Mouse (Mus musculus): ENCODE results near the gene Snx15. TPM values are rescaled to one million over a fixed set of nuclear protein-coding genes. Genes with fewer than 3 reads are reported as not detected.
"Not testable (repeated sequence)": the region's sequence is repeated elsewhere in the genome, so short reads cannot be mapped to it uniquely, and the experiment has no call there.

Snx15 gene
- polyA plus RNA-seq, 1 experiment from 2014 or later, result 25.0 TPM

DNA sequence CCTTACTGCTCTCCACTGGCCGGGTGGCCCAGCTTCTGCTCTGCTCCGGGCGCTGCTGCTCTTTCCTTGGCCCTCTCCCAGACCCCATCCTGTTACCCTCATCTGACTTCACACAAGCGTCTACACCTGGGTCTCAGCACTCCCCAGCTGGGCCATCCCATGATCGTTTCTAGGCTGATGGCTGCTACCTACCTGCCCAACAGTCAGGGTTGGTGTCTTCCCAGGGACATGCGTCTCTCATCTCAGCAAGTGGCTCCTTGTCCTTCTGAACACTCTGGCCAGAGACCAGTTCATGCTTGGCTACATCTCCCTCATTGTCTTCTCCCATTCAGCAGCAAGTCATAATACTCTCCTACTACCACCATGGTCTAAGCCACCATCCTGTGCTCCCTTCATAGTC lies 11.6 kb upstream of the Snx15 start:
- Histone ChIP-seq H3K4me1 (replicated peaks; ENCODE audit: control insufficient read depth, insufficient read depth) (no peaks in the 10 kb centered on the region), H3K36me3 (ENCODE audit: control insufficient read depth, insufficient read depth, low read length) (peaks cover 5% of the 10 kb centered on the region; the same call in 1 of the 2 replicates), H3K4me3 (ENCODE audit: low read depth, low read length) (peak overlapping the region; percentile 66; the same call in 1 of the 2 replicates), H3K4me2 (replicated peaks; ENCODE audit: low read depth) (peak overlapping the region; percentile 91; the same call in 1 of the 2 replicates), H3K27me3 (ENCODE audit: control insufficient read depth, insufficient read depth, low read length) (no peaks in the 10 kb centered on the region), H3K9ac (ENCODE audit: low read length) (peak overlapping the region; percentile 86; the same call in 1 of the 2 replicates), H3K9me3 (ENCODE audit: control insufficient read depth, low read length) (no peaks in the 10 kb centered on the region), H3K27ac (replicated peaks) (no peak overlapping the region)
- no peak for TF ChIP-seq CTCF (IDR thresholded peaks at IDR 0.05; ENCODE audit: low read depth)
- TF ChIP-seq EP300 (optimal IDR thresholded peaks at IDR 0.05), result no peak
- 91% methylated on average over 6 of the region's 6 CpGs for WGBS
- ATAC-seq (ENCODE audit: low FRiP score, low TSS enrichment) (no peak), DNase-seq (ENCODE audit: low spot score) (no peak)

DNA sequence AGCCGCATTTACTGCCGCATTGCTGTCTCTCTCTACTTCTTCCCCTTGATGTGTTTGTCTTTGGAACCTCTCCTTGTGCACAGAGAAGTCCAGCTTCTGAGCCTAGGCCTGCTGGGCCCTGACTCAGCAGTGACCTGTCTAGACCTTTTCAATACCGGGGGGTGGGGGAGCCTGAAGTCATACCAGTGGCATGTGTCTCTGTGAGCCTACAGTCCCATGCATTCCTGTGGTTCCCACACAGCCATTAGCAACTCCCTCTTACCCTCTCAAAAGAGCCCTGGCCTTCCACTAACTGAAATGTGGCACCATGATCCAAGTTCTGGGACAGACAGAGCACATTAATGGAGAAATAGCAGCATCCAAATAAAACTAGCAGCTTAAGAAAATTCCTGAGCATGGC lies 8.3 kb upstream of the Snx15 start:
- H3K9ac ChIP-seq (ENCODE audit: low read length), result no peak overlapping the region
- WGBS, result 81% methylated on average over 3 of the region's 3 CpGs
- H3K27ac ChIP-seq (replicated peaks), result no peak overlapping the region
- ATAC-seq (ENCODE audit: low FRiP score, low TSS enrichment), result no peak
- no peak overlapping the region for H3K4me3 ChIP-seq (ENCODE audit: low read depth, low read length)
- no peaks in the 10 kb centered on the region for H3K4me1 ChIP-seq (replicated peaks; ENCODE audit: control insufficient read depth, insufficient read depth)
- no peak for DNase-seq (ENCODE audit: low spot score)
- no peaks in the 10 kb centered on the region for H3K27me3 ChIP-seq (ENCODE audit: control insufficient read depth, insufficient read depth, low read length)
- no peaks in the 10 kb centered on the region for H3K9me3 ChIP-seq (ENCODE audit: control insufficient read depth, low read length)
- no peak overlapping the region for H3K4me2 ChIP-seq (replicated peaks; ENCODE audit: low read depth)
- peaks cover 5% of the 10 kb centered on the region; the same call in 1 of the 2 replicates for H3K36me3 ChIP-seq (ENCODE audit: control insufficient read depth, insufficient read depth, low read length)
- TF ChIP-seq EP300 (optimal IDR thresholded peaks at IDR 0.05) (no peak), CTCF (IDR thresholded peaks at IDR 0.05; ENCODE audit: low read depth) (no peak)

DNA sequence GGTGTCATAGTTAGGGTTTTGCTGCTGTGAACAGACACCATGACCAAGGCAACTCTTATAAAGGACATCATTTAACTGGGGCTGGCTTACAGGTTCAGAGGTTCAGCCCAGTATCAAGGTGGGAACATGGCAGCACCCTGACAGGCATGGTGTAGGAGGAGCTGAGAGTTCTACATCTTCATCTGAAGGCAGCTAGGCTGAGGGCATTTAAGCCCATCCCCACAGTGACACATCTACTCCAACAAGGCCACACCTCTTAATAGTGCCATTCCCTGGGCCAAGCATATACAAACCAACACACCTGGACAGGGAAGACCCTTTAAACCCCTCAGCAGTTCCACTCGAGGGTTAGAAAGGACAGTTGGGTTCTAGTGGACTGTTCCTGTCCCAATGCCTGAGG lies 5.1 kb upstream of the Snx15 start:
- H3K36me3 ChIP-seq (ENCODE audit: control insufficient read depth, insufficient read depth, low read length); DNase-seq (ENCODE audit: low spot score); H3K9ac ChIP-seq (ENCODE audit: low read length); H3K27me3 ChIP-seq (ENCODE audit: control insufficient read depth, insufficient read depth, low read length); H3K4me1 ChIP-seq (replicated peaks; ENCODE audit: control insufficient read depth, insufficient read depth); ATAC-seq (ENCODE audit: low FRiP score, low TSS enrichment); H3K4me2 ChIP-seq (replicated peaks; ENCODE audit: low read depth); H3K9me3 ChIP-seq (ENCODE audit: control insufficient read depth, low read length); H3K27ac ChIP-seq (replicated peaks); H3K4me3 ChIP-seq (ENCODE audit: low read depth, low read length): not testable (repeated sequence)
- 38% methylated on average over 1 of the region's 1 CpGs for WGBS

DNA sequence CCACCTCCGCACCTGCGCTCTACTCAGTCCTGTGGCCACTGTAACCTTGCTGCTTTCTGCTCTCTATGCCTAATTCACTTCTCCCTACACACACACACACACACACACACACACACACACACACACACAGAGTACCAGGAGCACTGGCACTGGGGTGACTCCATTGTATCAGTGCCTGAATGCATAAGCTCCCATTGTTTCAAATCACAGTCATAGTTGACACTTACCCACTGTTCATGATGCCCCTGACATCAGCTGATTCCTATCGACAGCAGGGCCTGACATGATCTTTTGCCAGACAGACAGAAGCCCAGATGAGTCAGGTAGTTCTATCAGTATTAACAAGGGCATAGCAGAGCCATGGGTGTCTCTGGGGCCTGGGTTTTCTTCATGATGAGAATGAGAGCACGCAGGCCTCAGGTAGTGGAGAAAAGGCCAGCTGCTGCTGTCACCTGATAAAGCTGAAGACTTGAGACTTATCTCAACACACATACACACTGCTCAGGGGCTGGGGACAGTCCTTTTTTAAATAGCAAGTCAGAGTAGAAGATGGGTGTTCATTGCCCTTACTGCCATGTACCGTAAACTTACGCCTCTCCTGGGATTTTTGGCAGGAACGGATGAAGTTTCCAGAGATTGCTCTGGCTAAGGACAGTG lies 4.2 kb upstream of the Snx15 start:
- no peak overlapping the region for H3K27ac ChIP-seq (replicated peaks)
- no peak overlapping the region for H3K4me3 ChIP-seq (ENCODE audit: low read depth, low read length)
- no peak for ATAC-seq (ENCODE audit: low FRiP score, low TSS enrichment)
- H3K4me2 ChIP-seq (replicated peaks; ENCODE audit: low read depth), result no peak overlapping the region
- H3K9me3 ChIP-seq (ENCODE audit: control insufficient read depth, low read length), result no peaks in the 10 kb centered on the region
- DNase-seq (ENCODE audit: low spot score), result no peak
- H3K9ac ChIP-seq (ENCODE audit: low read length), result no peak overlapping the region
- 78% methylated on average over 7 of the region's 7 CpGs for WGBS
- 0 out of 2 replicates have a peak, but pooled peaks cover 2% of the 10 kb centered on the region for H3K36me3 ChIP-seq (ENCODE audit: control insufficient read depth, insufficient read depth, low read length)
- H3K4me1 ChIP-seq (replicated peaks; ENCODE audit: control insufficient read depth, insufficient read depth), result no peaks in the 10 kb centered on the region
- H3K27me3 ChIP-seq (ENCODE audit: control insufficient read depth, insufficient read depth, low read length), result no peaks in the 10 kb centered on the region
- TF ChIP-seq CTCF (IDR thresholded peaks at IDR 0.05; ENCODE audit: low read depth) (no peak), EP300 (optimal IDR thresholded peaks at IDR 0.05) (no peak)

DNA sequence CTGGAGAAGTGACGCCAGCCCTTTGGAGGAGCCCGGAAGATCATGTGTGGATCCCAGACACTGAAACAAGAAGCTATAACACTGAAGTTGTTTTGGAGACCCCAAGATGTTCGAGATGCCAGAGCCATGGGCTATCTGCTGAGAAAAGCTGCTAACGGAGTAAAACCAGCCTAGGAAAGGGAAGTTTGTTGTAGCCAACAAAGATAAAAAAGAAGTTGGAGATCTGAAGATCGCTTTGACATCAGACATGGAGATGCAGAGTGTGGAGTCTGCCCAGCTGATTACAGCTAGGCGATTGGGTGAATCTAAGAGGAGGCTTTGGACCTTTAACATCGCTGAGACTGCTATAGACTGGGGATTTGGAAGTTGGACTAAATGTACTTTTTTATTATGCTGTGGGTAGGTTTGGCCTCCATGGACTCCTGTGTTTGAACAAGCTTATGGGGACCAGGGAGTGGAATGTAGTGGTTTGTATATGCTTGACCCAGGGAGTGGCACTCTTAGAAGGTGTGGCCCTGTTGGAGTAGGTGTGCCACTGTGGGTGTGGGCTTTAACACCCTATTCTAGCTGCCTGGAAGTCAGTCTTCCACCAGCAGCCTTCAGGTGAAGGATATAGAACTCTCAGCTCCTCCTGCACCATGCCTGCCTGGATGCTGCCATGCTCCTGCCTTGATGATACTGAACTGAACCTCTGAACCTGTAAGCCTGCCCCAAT lies 2.5 kb upstream of the Snx15 start:
- not testable (repeated sequence) for H3K27me3 ChIP-seq (ENCODE audit: control insufficient read depth, insufficient read depth, low read length); H3K4me2 ChIP-seq (replicated peaks; ENCODE audit: low read depth); H3K9me3 ChIP-seq (ENCODE audit: control insufficient read depth, low read length); H3K4me3 ChIP-seq (ENCODE audit: low read depth, low read length); H3K27ac ChIP-seq (replicated peaks); H3K4me1 ChIP-seq (replicated peaks; ENCODE audit: control insufficient read depth, insufficient read depth); H3K36me3 ChIP-seq (ENCODE audit: control insufficient read depth, insufficient read depth, low read length); H3K9ac ChIP-seq (ENCODE audit: low read length)
- ATAC-seq (ENCODE audit: low FRiP score, low TSS enrichment) (peak; percentile 29; the same call in 1 of the 2 replicates), DNase-seq (ENCODE audit: low spot score) (peak; percentile 60)
- WGBS, result 70% methylated on average over 7 of the region's 7 CpGs
